Mouse (Mus musculus) liver, adult 2 months (tissue): ENCODE data around the gene Dpp7.

Source experiments
- CTCF ChIP-seq: fragments of 200-500 bp; IDR thresholded peaks from 2 replicates; pipeline ENCODE4 v1.5.1; 2011; ENCODE audit warnings: low read depth, low read length, control low read depth
- POLR2A ChIP-seq: fragments of 200-500 bp; IDR thresholded peaks from 2 replicates; pipeline ENCODE4 v1.6.1; 2011; ENCODE audit warnings: low read length, control low read depth; ENCODE audit not compliant: insufficient read depth; ENCODE audit errors: extremely low read depth

- TF ChIP-seq CTCF, result no peak
- TF ChIP-seq POLR2A, result no peak
Measured at GRCm38 (mm10) chr2:25355419-25356066, 616 bp downstream of the Dpp7 start.
